Mouse (Mus musculus) ES-E14 (cell line): ENCODE results near the gene Sacs.

ENCODE experiments used
- HCFC1 ChIP-seq: IDR thresholded peaks from 2 replicates; pipeline ENCODE4 v1.6.1; 2012; ENCODE audit warnings: low read length, inconsistent platforms, borderline replicate concordance; ENCODE audit not compliant: insufficient read depth
- ZNF384 ChIP-seq: IDR thresholded peaks from 2 replicates; pipeline ENCODE4 v1.6.1; 2012; ENCODE audit warnings: low read depth, low read length, inconsistent platforms

- no peak for TF ChIP-seq HCFC1
- TF ChIP-seq ZNF384: no peak
Observed at GRCm38 (mm10) chr14:61194416-61194815, 56.2 kb downstream of the Sacs start.
